Mouse (Mus musculus): Measurements from ENCODE around the gene Taf1.
"Not testable (repeated sequence)": the region's sequence is repeated elsewhere in the genome, so short reads cannot be mapped to it uniquely, and the experiment has no call there.

The Taf1 gene

GRCm38 (mm10) chrX:101532347-101533221 lies at the start of gene Taf1:
TSS of gene Taf1 (plus strand) at chrX:101532734.
- in situ Hi-C loops (cut with MboI, MseI) = no loop called here

- in situ Hi-C loops (cut with MboI, MseI) = not testable (repeated sequence)
Measured at GRCm38 (mm10) chrX:101486487-101487152, 45.9 kb upstream of the Taf1 start.

- in situ Hi-C loops (cut with MboI, MseI) = no loop called here
Measured at GRCm38 (mm10) chrX:101504636-101505035, 27.9 kb upstream of the Taf1 start.

GRCm38 (mm10) chrX:101515710-101516109 lies 16.8 kb upstream of the Taf1 start:
- in situ Hi-C loops (cut with MboI, MseI) = no loop called here

GRCm38 (mm10) chrX:101518006-101518405 lies 14.5 kb upstream of the Taf1 start:
- in situ Hi-C loops (cut with MboI, MseI) = no loop called here

GRCm38 (mm10) chrX:101522027-101522426 lies 10.5 kb upstream of the Taf1 start:
- in situ Hi-C loops (cut with MboI, MseI) = no loop called here

GRCm38 (mm10) chrX:101527356-101527755 lies 5.2 kb upstream of the Taf1 start:
- in situ Hi-C loops (cut with MboI, MseI) = no loop called here

- in situ Hi-C loops (cut with MboI, MseI) = no loop called here
Measured at GRCm38 (mm10) chrX:101585455-101585854, 52.9 kb downstream of the Taf1 start.

GRCm38 (mm10) chrX:101616183-101616582 lies 83.6 kb downstream of the Taf1 start:
- in situ Hi-C loops (cut with MboI, MseI) = no loop called here

GRCm38 (mm10) chrX:101617889-101618288 lies 85.4 kb downstream of the Taf1 start:
- in situ Hi-C loops (cut with MboI, MseI) = no loop called here

GRCm38 (mm10) chrX:101620317-101620716 lies 87.8 kb downstream of the Taf1 start:
- in situ Hi-C loops (cut with MboI, MseI) = no loop called here

- in situ Hi-C loops (cut with MboI, MseI) = no loop called here
Measured at GRCm38 (mm10) chrX:101622539-101622938, 90.0 kb downstream of the Taf1 start.

GRCm38 (mm10) chrX:101636821-101637525 lies 104.4 kb downstream of the Taf1 start:
- in situ Hi-C loops (cut with MboI, MseI) = no loop called here

GRCm38 (mm10) chrX:101638856-101639255 lies 106.3 kb downstream of the Taf1 start:
- in situ Hi-C loops (cut with MboI, MseI) = no loop called here

GRCm38 (mm10) chrX:101639306-101639705 lies 106.8 kb downstream of the Taf1 start:
- in situ Hi-C loops (cut with MboI, MseI) = no loop called here

- in situ Hi-C loops (cut with MboI, MseI) = no loop called here
Measured at GRCm38 (mm10) chrX:101639741-101640166, 107.2 kb downstream of the Taf1 start, which contains the start of gene Ogt. TSS of gene Ogt (plus strand) at chrX:101640060.

GRCm38 (mm10) chrX:101640194-101641160 lies 107.9 kb downstream of the Taf1 start:
- in situ Hi-C loops (cut with MboI, MseI) = no loop called here

- in situ Hi-C loops (cut with MboI, MseI) = no loop called here
Measured at GRCm38 (mm10) chrX:101641161-101641530, 108.6 kb downstream of the Taf1 start.

- in situ Hi-C loops (cut with MboI, MseI) = no loop called here
Measured at GRCm38 (mm10) chrX:101642091-101642490, 109.6 kb downstream of the Taf1 start.

GRCm38 (mm10) chrX:101645286-101645685 lies 112.8 kb downstream of the Taf1 start:
- in situ Hi-C loops (cut with MboI, MseI) = no loop called here

GRCm38 (mm10) chrX:101646621-101647020 lies 114.1 kb downstream of the Taf1 start:
- in situ Hi-C loops (cut with MboI, MseI) = no loop called here
